Mouse (Mus musculus): ENCODE results near the gene Myo3b. TPM values are rescaled to one million over a fixed set of nuclear protein-coding genes. Genes with fewer than 3 reads are reported as not detected.

Gene Myo3b
- polyA plus RNA-seq, 1 experiment from 2014 or later, result 0.16 TPM

- Histone ChIP-seq H3K4me1 (ENCODE audit: control insufficient read depth, insufficient read depth, low read length) (peaks cover 6% of the 10 kb centered on the region), H3K27ac (ENCODE audit: low read length) (no peak overlapping the region), H3K4me3 (ENCODE audit: low read depth, low read length) (no peak overlapping the region), H3K9me3 (replicated peaks; ENCODE audit: control insufficient read depth, low read length, poor library complexity, severe bottlenecking) (no peaks in the 10 kb centered on the region), H3K4me2 (ENCODE audit: low read length) (no peak overlapping the region), H3K27me3 (ENCODE audit: control insufficient read depth, insufficient read depth, low read depth, low read length) (no peaks in the 10 kb centered on the region), H3K9ac (ENCODE audit: low read depth, low read length) (no peak overlapping the region), H3K36me3 (ENCODE audit: control insufficient read depth, insufficient read depth, low read length) (no peaks in the 10 kb centered on the region)
- 64% methylated on average over 4 of the region's 4 CpGs for WGBS
- no peak for ATAC-seq
These were observed 94.4 kb downstream of the Myo3b start for GRCm38 (mm10) chr2:70133281-70133680.

- Histone ChIP-seq H3K9me3 (replicated peaks; ENCODE audit: control insufficient read depth, low read length, poor library complexity, severe bottlenecking) (no peaks in the 10 kb centered on the region), H3K27me3 (ENCODE audit: control insufficient read depth, insufficient read depth, low read depth, low read length) (no peaks in the 10 kb centered on the region), H3K36me3 (ENCODE audit: control insufficient read depth, insufficient read depth, low read length) (no peaks in the 10 kb centered on the region), H3K9ac (ENCODE audit: low read depth, low read length) (no peak overlapping the region), H3K4me3 (ENCODE audit: low read depth, low read length) (no peak overlapping the region), H3K4me2 (ENCODE audit: low read length) (no peak overlapping the region), H3K27ac (ENCODE audit: low read length) (no peak overlapping the region), H3K4me1 (ENCODE audit: control insufficient read depth, insufficient read depth, low read length) (no peaks in the 10 kb centered on the region)
- 84% methylated on average over 4 of the region's 4 CpGs for WGBS
- ATAC-seq, result no peak
These were observed 98.5 kb downstream of the Myo3b start for GRCm38 (mm10) chr2:70137226-70137998.

- Histone ChIP-seq H3K4me2 (ENCODE audit: low read length) (no peak overlapping the region), H3K27ac (ENCODE audit: low read length) (no peak overlapping the region), H3K4me3 (ENCODE audit: low read depth, low read length) (no peak overlapping the region), H3K36me3 (ENCODE audit: control insufficient read depth, insufficient read depth, low read length) (no peaks in the 10 kb centered on the region), H3K9ac (ENCODE audit: low read depth, low read length) (no peak overlapping the region), H3K9me3 (replicated peaks; ENCODE audit: control insufficient read depth, low read length, poor library complexity, severe bottlenecking) (no peaks in the 10 kb centered on the region), H3K27me3 (ENCODE audit: control insufficient read depth, insufficient read depth, low read depth, low read length) (no peaks in the 10 kb centered on the region), H3K4me1 (ENCODE audit: control insufficient read depth, insufficient read depth, low read length) (no peaks in the 10 kb centered on the region)
- WGBS, result 92% methylated on average over 4 of the region's 4 CpGs
- ATAC-seq, result 0 out of 2 replicates have a peak, but pooled peaks have one; percentile 28
These were observed 104.7 kb downstream of the Myo3b start for GRCm38 (mm10) chr2:70143543-70144188.

- H3K4me1 ChIP-seq (ENCODE audit: control insufficient read depth, insufficient read depth, low read length), result peaks cover 4% of the 10 kb centered on the region; the same call in 1 of the 2 replicates
- WGBS, result 53% methylated on average over 12 of the region's 12 CpGs
- H3K4me2 ChIP-seq (ENCODE audit: low read length), result no peak overlapping the region
- no peak overlapping the region for H3K9ac ChIP-seq (ENCODE audit: low read depth, low read length)
- H3K4me3 ChIP-seq (ENCODE audit: low read depth, low read length), result no peak overlapping the region
- H3K36me3 ChIP-seq (ENCODE audit: control insufficient read depth, insufficient read depth, low read length), result no peaks in the 10 kb centered on the region
- ATAC-seq, result no peak
- no peaks in the 10 kb centered on the region for H3K27me3 ChIP-seq (ENCODE audit: control insufficient read depth, insufficient read depth, low read depth, low read length)
- no peak overlapping the region for H3K27ac ChIP-seq (ENCODE audit: low read length)
- no peaks in the 10 kb centered on the region for H3K9me3 ChIP-seq (replicated peaks; ENCODE audit: control insufficient read depth, low read length, poor library complexity, severe bottlenecking)
These were observed 108.2 kb downstream of the Myo3b start for GRCm38 (mm10) chr2:70146993-70147581.

GRCm38 (mm10) chr2:70148821-70149510 lies 110.0 kb downstream of the Myo3b start:
- H3K9ac ChIP-seq (ENCODE audit: low read depth, low read length), result no peak overlapping the region
- no peaks in the 10 kb centered on the region for H3K36me3 ChIP-seq (ENCODE audit: control insufficient read depth, insufficient read depth, low read length)
- H3K27me3 ChIP-seq (ENCODE audit: control insufficient read depth, insufficient read depth, low read depth, low read length), result no peaks in the 10 kb centered on the region
- no peak overlapping the region for H3K4me3 ChIP-seq (ENCODE audit: low read depth, low read length)
- no peaks in the 10 kb centered on the region for H3K9me3 ChIP-seq (replicated peaks; ENCODE audit: control insufficient read depth, low read length, poor library complexity, severe bottlenecking)
- no peak overlapping the region for H3K4me2 ChIP-seq (ENCODE audit: low read length)
- H3K4me1 ChIP-seq (ENCODE audit: control insufficient read depth, insufficient read depth, low read length), result peaks cover 4% of the 10 kb centered on the region; the same call in 1 of the 2 replicates
- no peak for ATAC-seq
- H3K27ac ChIP-seq (ENCODE audit: low read length), result no peak overlapping the region
- 69% methylated on average over 13 of the region's 13 CpGs for WGBS

- H3K9ac ChIP-seq (ENCODE audit: low read depth, low read length), result no peak overlapping the region
- H3K4me3 ChIP-seq (ENCODE audit: low read depth, low read length), result no peak overlapping the region
- no peaks in the 10 kb centered on the region for H3K9me3 ChIP-seq (replicated peaks; ENCODE audit: control insufficient read depth, low read length, poor library complexity, severe bottlenecking)
- no peaks in the 10 kb centered on the region for H3K27me3 ChIP-seq (ENCODE audit: control insufficient read depth, insufficient read depth, low read depth, low read length)
- no peak overlapping the region for H3K4me2 ChIP-seq (ENCODE audit: low read length)
- H3K4me1 ChIP-seq (ENCODE audit: control insufficient read depth, insufficient read depth, low read length), result peaks cover 13% of the 10 kb centered on the region
- peak overlapping the region; percentile 63 for H3K27ac ChIP-seq (ENCODE audit: low read length)
- ATAC-seq, result peak; percentile 52; the same call in 1 of the 2 replicates
- WGBS, result 72% methylated on average over 6 of the region's 6 CpGs
- H3K36me3 ChIP-seq (ENCODE audit: control insufficient read depth, insufficient read depth, low read length), result no peaks in the 10 kb centered on the region
These were observed 111.6 kb downstream of the Myo3b start for GRCm38 (mm10) chr2:70150399-70151035.

GRCm38 (mm10) chr2:70151930-70152329 lies 113.0 kb downstream of the Myo3b start:
- Histone ChIP-seq H3K36me3 (ENCODE audit: control insufficient read depth, insufficient read depth, low read length) (no peaks in the 10 kb centered on the region), H3K4me3 (ENCODE audit: low read depth, low read length) (no peak overlapping the region), H3K9ac (ENCODE audit: low read depth, low read length) (no peak overlapping the region), H3K9me3 (replicated peaks; ENCODE audit: control insufficient read depth, low read length, poor library complexity, severe bottlenecking) (no peaks in the 10 kb centered on the region), H3K4me1 (ENCODE audit: control insufficient read depth, insufficient read depth, low read length) (peaks cover 16% of the 10 kb centered on the region), H3K27me3 (ENCODE audit: control insufficient read depth, insufficient read depth, low read depth, low read length) (no peaks in the 10 kb centered on the region), H3K4me2 (ENCODE audit: low read length) (no peak overlapping the region), H3K27ac (ENCODE audit: low read length) (no peak overlapping the region)
- no peak for ATAC-seq
- WGBS, result 86% methylated on average over 3 of the region's 3 CpGs

- Histone ChIP-seq H3K36me3 (ENCODE audit: control insufficient read depth, insufficient read depth, low read length) (no peaks in the 10 kb centered on the region), H3K4me3 (ENCODE audit: low read depth, low read length) (no peak overlapping the region), H3K27me3 (ENCODE audit: control insufficient read depth, insufficient read depth, low read depth, low read length) (no peaks in the 10 kb centered on the region), H3K4me2 (ENCODE audit: low read length) (0 out of 2 replicates have a peak overlapping the region, but pooled peaks have one; percentile 14), H3K4me1 (ENCODE audit: control insufficient read depth, insufficient read depth, low read length) (peaks cover 20% of the 10 kb centered on the region), H3K27ac (ENCODE audit: low read length) (peak overlapping the region; percentile 83), H3K9ac (ENCODE audit: low read depth, low read length) (no peak overlapping the region), H3K9me3 (replicated peaks; ENCODE audit: control insufficient read depth, low read length, poor library complexity, severe bottlenecking) (no peaks in the 10 kb centered on the region)
- WGBS, result 48% methylated on average over 8 of the region's 8 CpGs
- peak; percentile 39; the same call in 1 of the 2 replicates for ATAC-seq
These were observed 116.4 kb downstream of the Myo3b start for GRCm38 (mm10) chr2:70155226-70155836.

All from midbrain, embryonic 16.5 days (tissue).